Comparison of ENCODE assay signal across 12 mouse cellular contexts in the genomic region with DNA sequence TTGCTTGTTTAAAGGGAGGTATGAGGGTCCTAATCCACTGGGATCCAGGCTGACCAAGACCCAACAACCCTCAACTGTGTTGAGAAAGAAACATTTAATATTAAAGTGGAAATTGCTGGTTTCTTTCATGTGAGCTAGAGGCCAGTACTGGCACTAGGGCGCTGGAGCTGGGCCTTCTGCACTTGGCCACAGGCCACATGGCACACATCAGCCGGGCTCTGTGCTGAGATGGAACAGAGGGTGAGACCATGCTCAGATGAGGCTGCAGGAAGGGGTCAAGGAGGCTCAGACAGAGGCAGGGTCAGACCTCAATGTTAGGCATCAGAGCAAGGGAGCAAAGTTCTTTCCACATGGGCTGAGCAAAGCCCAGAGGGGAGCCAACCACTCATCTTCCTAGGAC. TPM values are rescaled to one million over a fixed set of nuclear protein-coding genes. Genes with fewer than 3 reads are reported as not detected.
DNase-seq lines count a peak whose midpoint lies in the region; ATAC-seq and TF ChIP-seq lines count a peak whose summit lies in the region.
"Had no signal": no experiment of that assay in that cellular context is flagged by ENCODE, and none has a peak within 500 bp of the region (broad histone marks: within the 10 kb centered on the region; RNA-seq: fewer than 3 reads in every experiment).

No protein-coding gene starts in this region.

- H3K4me3 ChIP-seq in forebrain, embryonic 15.5 days = no peak overlapping the region
- no peak overlapping the region for H3K4me3 ChIP-seq in kidney, adult 2 months (ENCODE audit: insufficient read depth, low read depth, low read length)
- H3K4me3 ChIP-seq: heart, embryonic 15.5 days; kidney, embryonic 15.5 days had no signal

- no peak for TF ChIP-seq CTCF in kidney, adult 2 months (conservative IDR thresholded peaks at IDR 0.05; ENCODE audit: insufficient read depth, insufficient read length, low read depth, low read length)

- H3K9ac ChIP-seq in forebrain, embryonic 15.5 days (replicated peaks) = no peak overlapping the region
- H3K9ac ChIP-seq: heart, embryonic 15.5 days; kidney, embryonic 15.5 days had no signal

- TF ChIP-seq POLR2A in kidney, adult 2 months (IDR thresholded peaks at IDR 0.05; ENCODE audit: low read depth, low read length) = no peak

- no peaks in the 10 kb centered on the region for H3K27me3 ChIP-seq in forebrain, embryonic 15.5 days
- H3K27me3 ChIP-seq in kidney, adult 2 months (replicated peaks; ENCODE audit: control insufficient read depth, insufficient read depth, low read length) = no peaks in the 10 kb centered on the region
- H3K27me3 ChIP-seq: heart, embryonic 15.5 days; kidney, embryonic 15.5 days had no signal

- WGBS in forebrain, embryonic 15.5 days = 49% methylated on average over 2 of the region's 2 CpGs
- whole genome bisulfite sequencing in kidney, adult 2 months = 74% methylated on average over 2 of the region's 2 CpGs

- peak; percentile 87 for DNase-seq in heart, adult 11 months
- DNase-seq in heart, adult 8-10 months (ENCODE audit: low spot score) = no peak
- DNase-seq in right cerebral cortex, adult 18-20 months = peak; percentile 11
- DNase-seq in right cerebral cortex, postnatal 25 days = no peak
- DNase-seq in kidney, postnatal 4 days = no peak
- DNase-seq in kidney, adult 2 months = no peak
- DNase-seq: gastrocnemius, postnatal 25 days; lung, adult 18-20 months had no signal

- H3K36me3 ChIP-seq in forebrain, embryonic 15.5 days = no peaks in the 10 kb centered on the region
- no peaks in the 10 kb centered on the region for H3K36me3 ChIP-seq in kidney, adult 2 months (ENCODE audit: control insufficient read depth, insufficient read depth, low read length)
- H3K36me3 ChIP-seq: heart, embryonic 15.5 days had no signal

- peaks cover 33% of the 10 kb centered on the region for H3K4me1 ChIP-seq in forebrain, embryonic 15.5 days
- no peaks in the 10 kb centered on the region for H3K4me1 ChIP-seq in kidney, adult 2 months (ENCODE audit: control insufficient read depth, insufficient read depth, low read length)
- H3K4me1 ChIP-seq: heart, embryonic 15.5 days had no signal

- H3K4me2 ChIP-seq in forebrain, embryonic 15.5 days (replicated peaks) = no peak overlapping the region
- H3K4me2 ChIP-seq: heart, embryonic 15.5 days; kidney, embryonic 15.5 days had no signal

- peak overlapping the region; percentile 20; the same call in 1 of the 2 replicates for H3K27ac ChIP-seq in forebrain, embryonic 15.5 days (replicated peaks)
- H3K27ac ChIP-seq in kidney, adult 2 months (ENCODE audit: insufficient read depth, low read depth, low read length) = no peak overlapping the region
- H3K27ac ChIP-seq: heart, embryonic 15.5 days; kidney, embryonic 15.5 days had no signal

- H3K9me3 ChIP-seq in forebrain, embryonic 15.5 days = no peaks in the 10 kb centered on the region
- H3K9me3 ChIP-seq: heart, embryonic 15.5 days; kidney, embryonic 15.5 days had no signal

- ATAC-seq in forebrain, embryonic 15.5 days (replicated peaks) = no peak
- ATAC-seq: CD4-positive, CD25-positive, alpha-beta regulatory T cell, adult 4 months had no signal

RNA-seq across cellular contexts. Expression of gene Fadd, which starts 43.8 kb away (rescaled TPM):
- total RNA-seq in heart, adult 8-10 months (2022) = 10 to 100 TPM in 1 of 4 experiments, 1 to 10 TPM in 3; 8.4 to 10.0 (median 9.4) TPM
- polyA plus RNA-seq in forebrain, embryonic 15.5 days (2015; fragmentation: Nextera tagmentation; extraction: Ambion mirVana) = 5.4 and 5.7 TPM in 2 replicates
- polyA plus RNA-seq in kidney, adult 2 months (2012; rRNA removed) = 15.2 and 16.0 TPM in 2 replicates

Comparison
In these comparisons a context has a peak if more than half of its experiments do, and no peak if none do; other contexts are left out.
1. DNase-seq: peak in heart, adult 11 months (single experiment) and right cerebral cortex, adult 18-20 months (single experiment); none in heart, adult 8-10 months (single experiment), right cerebral cortex, postnatal 25 days (single experiment), kidney, postnatal 4 days (0 of 2) and kidney, adult 2 months (single experiment).